Mouse (Mus musculus): ENCODE data around the gene Pla2g3.
A peak's percentile ranks its signal among the peaks of the same experiment; 100 is the strongest.

GRCm38 (mm10) chr11:3472484-3472883 is 15.6 kb upstream of the Pla2g3 start:
- TF ChIP-seq POLR2A (IDR thresholded peaks at IDR 0.05; ENCODE audit: borderline replicate concordance, low read depth, low read length) (no peak), CTCF (IDR thresholded peaks at IDR 0.05; ENCODE audit: low read depth, low read length) (peak; percentile 71)

Data from bone marrow macrophage, adult 2 months (primary cell).